Mouse (Mus musculus): Measurements from ENCODE around the gene Nemp1. TPM values are rescaled to one million over a fixed set of nuclear protein-coding genes. Genes with fewer than 3 reads are reported as not detected.
"Not testable (repeated sequence)": the region's sequence is repeated elsewhere in the genome, so short reads cannot be mapped to it uniquely, and the experiment has no call there.

Nemp1 gene
- total RNA-seq, 2 experiments from 2014 or later: 3.6 to 3.9 TPM

GRCm38 (mm10) chr10:127642772-127643552, 23.7 kb upstream of the Nemp1 start, which contains the start of gene Stat6:
TSS of gene Stat6 (plus strand) at chr10:127642986.
- DNase-seq (ENCODE audit: low spot score in 2 of 2): peak; percentile 28 to 49
- intact Hi-C loops (cut with DNase I): loop anchor here (2.0 to 5.0 kb wide), 2 partner anchors 26 to 89 kb away; partner anchors contain the start of gene Nab2

DNA sequence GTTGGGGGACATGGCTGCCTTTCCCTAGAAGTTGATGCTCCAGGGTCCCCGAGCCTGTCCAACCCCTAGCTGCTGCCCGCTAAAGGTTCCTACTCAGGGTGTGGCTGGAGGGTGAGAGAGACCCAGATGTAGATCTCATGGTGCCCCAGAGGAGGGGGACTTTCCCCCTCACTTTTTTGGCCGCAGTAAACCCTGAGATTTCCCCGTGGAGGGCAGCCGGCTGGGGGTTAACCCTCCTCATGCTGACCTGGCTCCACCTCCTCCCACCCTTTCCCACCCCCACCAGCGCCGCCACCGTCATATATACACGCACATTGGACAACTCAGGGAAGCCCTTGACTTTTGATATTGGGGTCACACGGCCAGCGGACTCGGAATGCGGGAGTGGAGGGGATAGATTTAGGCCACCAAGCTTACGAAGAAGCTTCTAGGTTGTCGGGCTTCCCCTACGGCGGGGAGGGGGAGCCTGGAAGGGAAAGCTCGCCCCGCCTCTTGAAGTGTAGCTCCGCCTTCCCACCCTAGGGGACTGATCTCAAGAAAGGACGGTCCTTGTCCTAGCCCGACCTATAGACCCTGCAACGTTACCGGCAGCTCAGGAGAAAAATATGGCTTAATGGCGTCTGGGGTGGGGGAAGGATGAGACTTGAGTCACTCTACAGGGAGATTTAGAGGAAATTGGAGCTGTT, 23.0 kb upstream of the Nemp1 start:
- intact Hi-C loops (cut with DNase I): loop anchor here (2.0 to 5.0 kb wide), 2 partner anchors 25 to 89 kb away; partner anchors contain the start of gene Nab2
- peak in 1 of 2 experiments; percentile 33 for DNase-seq (ENCODE audit: low spot score in 2 of 2)

- no peak for DNase-seq (ENCODE audit: low spot score in 2 of 2)
- intact Hi-C loops (cut with DNase I): no loop called here
Observed at GRCm38 (mm10) chr10:127645791-127646190, 20.9 kb upstream of the Nemp1 start.

- intact Hi-C loops (cut with DNase I): no loop called here
- no peak for DNase-seq (ENCODE audit: low spot score in 2 of 2)
Observed at GRCm38 (mm10) chr10:127652906-127653638, 13.6 kb upstream of the Nemp1 start.

DNA sequence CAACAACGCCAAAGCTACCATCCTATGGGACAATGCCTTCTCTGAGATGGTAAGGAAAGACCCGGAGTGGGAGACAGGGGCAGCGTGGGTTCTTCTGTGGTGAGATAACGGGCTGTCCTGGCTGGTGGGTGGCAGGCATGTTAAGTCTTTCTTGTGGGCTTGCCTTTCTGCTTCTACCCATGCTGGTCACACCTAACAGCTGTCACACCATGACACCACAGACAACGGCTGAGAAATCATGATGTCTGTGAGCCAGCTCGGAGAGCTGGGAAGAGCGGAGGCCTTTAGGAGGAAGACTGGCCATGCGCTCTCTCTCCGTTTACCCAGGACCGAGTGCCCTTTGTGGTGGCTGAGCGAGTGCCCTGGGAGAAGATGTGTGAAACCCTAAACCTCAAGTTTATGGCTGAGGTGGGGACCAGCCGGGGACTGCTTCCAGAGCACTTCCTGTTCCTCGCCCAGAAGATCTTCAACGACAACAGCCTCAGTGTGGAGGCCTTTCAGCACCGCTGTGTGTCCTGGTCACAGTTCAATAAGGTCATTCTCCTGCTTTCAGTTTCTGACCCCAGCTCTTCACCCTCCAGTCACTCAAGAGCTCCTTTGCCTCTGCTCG, 11.6 kb upstream of the Nemp1 start:
- DNase-seq (ENCODE audit: low spot score in 2 of 2): no peak
- intact Hi-C loops (cut with DNase I): no loop called here

GRCm38 (mm10) chr10:127657617-127658016, 9.1 kb upstream of the Nemp1 start:
- intact Hi-C loops (cut with DNase I); DNase-seq (ENCODE audit: low spot score in 2 of 2): not testable (repeated sequence)

DNA sequence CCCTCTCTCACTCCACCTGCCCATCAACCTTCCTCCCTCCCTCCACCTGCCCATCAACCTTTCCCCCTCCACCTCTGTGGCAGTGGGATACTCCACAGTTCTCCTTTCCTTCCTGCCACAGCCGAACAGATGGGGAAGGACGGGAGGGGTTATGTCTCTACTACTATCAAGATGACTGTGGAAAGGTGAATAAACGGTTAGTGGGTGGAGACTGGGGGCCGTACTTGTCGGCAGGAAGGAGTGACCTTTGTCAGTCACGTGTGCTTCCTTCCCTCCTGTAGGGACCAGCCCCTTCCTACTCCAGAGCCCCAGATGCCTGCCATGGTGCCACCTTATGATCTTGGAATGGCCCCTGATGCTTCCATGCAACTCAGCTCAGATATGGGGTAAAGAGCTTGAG, 8.6 kb upstream of the Nemp1 start:
- intact Hi-C loops (cut with DNase I): no loop called here
- DNase-seq (ENCODE audit: low spot score in 2 of 2): no peak

DNA sequence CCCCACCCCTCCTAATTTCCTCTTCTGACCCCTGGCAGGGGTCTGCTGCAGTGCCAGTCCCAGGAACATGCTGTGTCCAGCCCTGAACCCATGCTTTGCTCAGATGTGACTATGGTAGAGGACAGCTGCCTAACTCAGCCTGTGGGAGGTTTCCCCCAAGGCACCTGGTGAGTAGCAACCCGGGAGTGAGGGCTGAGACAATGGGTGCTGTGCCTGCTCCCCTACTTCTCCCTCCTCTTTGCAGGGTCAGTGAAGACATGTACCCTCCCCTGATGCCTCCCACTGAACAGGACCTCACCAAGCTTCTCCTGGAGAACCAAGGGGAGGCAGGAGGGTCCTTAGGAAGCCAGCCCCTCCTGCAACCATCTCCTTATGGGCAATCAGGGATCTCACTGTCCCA, 7.2 kb upstream of the Nemp1 start:
- intact Hi-C loops (cut with DNase I): no loop called here
- no peak for DNase-seq (ENCODE audit: low spot score in 2 of 2)

GRCm38 (mm10) chr10:127661291-127661914, 5.3 kb upstream of the Nemp1 start:
- intact Hi-C loops (cut with DNase I): no loop called here

DNA sequence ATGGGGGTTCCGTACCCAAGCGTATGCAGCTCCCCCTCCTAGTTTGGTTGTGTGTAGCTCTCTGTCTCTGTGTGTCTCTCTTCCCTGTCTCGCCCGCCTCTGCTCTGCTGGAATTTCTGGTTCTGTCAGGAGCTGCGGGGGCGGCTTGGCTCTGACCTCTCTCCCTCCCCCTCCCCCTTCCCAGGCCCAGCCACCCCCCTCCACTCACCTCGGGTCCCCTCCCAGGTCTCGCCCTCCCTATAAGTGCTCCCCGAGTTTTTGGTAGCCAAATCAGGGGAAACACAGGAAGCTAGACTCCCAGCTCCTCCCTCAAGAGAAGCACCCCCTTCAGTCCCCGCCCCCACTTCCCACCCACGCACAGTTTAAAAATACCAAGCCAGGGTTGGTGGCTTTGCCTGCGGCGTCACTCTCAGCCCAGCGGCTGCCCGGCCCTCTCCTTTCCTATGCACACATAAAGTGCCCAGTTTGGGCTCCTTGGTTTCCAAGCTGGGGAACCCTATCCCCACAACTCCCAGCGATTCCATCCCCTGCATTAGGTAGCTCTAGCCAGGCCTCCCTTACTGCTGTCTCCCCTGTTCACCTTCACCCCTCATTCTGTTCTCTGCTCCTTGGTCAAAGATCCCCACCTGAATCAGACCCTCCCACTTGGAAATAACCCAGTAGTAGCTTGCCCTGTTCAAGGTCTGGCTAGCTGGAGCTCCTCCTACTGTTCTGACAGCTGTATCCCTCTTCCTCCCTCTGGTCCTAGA, 4.6 kb upstream of the Nemp1 start:
- DNase-seq (ENCODE audit: low spot score in 2 of 2): peak; percentile 54 to 77
- intact Hi-C loops (cut with DNase I): no loop called here

More at GRCm38 (mm10) chr10:127661291-127661914, 5.3 kb upstream of the Nemp1 start:
- DNase-seq (ENCODE audit: low spot score in 2 of 2): no peak

GRCm38 (mm10) chr10:127662666-127663253, 3.9 kb upstream of the Nemp1 start:
- peak in 1 of 2 experiments; percentile 44 for DNase-seq (ENCODE audit: low spot score in 2 of 2)
- intact Hi-C loops (cut with DNase I): no loop called here

GRCm38 (mm10) chr10:127663590-127663989, 3.1 kb upstream of the Nemp1 start:
- intact Hi-C loops (cut with DNase I): no loop called here

GRCm38 (mm10) chr10:127664166-127664565, 2.5 kb upstream of the Nemp1 start:
- intact Hi-C loops (cut with DNase I): no loop called here
- no peak for DNase-seq (ENCODE audit: low spot score in 2 of 2)

More at GRCm38 (mm10) chr10:127663590-127663989, 3.1 kb upstream of the Nemp1 start:
- no peak for DNase-seq (ENCODE audit: low spot score in 2 of 2)

- intact Hi-C loops (cut with DNase I): no loop called here
- peak; percentile 19 to 48 for DNase-seq (ENCODE audit: low spot score in 2 of 2)
Observed at GRCm38 (mm10) chr10:127664891-127665290, 1.8 kb upstream of the Nemp1 start.

- intact Hi-C loops (cut with DNase I): loop anchor here (2.0 kb wide), 1 partner anchor 45 kb away; the partner anchor contains the start of gene Lrp1
- DNase-seq (ENCODE audit: low spot score in 2 of 2): peak in 1 of 2 experiments; percentile 27
Observed at GRCm38 (mm10) chr10:127665366-127666181, 1.1 kb upstream of the Nemp1 start.

- peak; percentile 62 to 78 for DNase-seq (ENCODE audit: low spot score in 2 of 2)
- intact Hi-C loops (cut with DNase I): loop anchor here (2.0 kb wide), 2 partner anchors 25 to 47 kb away; partner anchors contain the start of genes Lrp1 and Stat6
Observed at GRCm38 (mm10) chr10:127667269-127668092, 780 bp downstream of the Nemp1 start.

All from left cerebral cortex, postnatal 25 days (tissue).